Mouse (Mus musculus) kidney, adult 9 months (tissue): ENCODE measurements around the gene Tmem204.

ENCODE experiments used
- DNase-seq: peaks from one replicate; pipeline ENCODE4 v3.0.0; 2022

The Tmem204 gene

GRCm38 (mm10) chr17:25084835-25085385 is 1.5 kb upstream of the Tmem204 start:
- DNase-seq = no peak

- DNase-seq = no peak
These were observed 504 bp downstream of the Tmem204 start for GRCm38 (mm10) chr17:25082887-25083286.

DNA sequence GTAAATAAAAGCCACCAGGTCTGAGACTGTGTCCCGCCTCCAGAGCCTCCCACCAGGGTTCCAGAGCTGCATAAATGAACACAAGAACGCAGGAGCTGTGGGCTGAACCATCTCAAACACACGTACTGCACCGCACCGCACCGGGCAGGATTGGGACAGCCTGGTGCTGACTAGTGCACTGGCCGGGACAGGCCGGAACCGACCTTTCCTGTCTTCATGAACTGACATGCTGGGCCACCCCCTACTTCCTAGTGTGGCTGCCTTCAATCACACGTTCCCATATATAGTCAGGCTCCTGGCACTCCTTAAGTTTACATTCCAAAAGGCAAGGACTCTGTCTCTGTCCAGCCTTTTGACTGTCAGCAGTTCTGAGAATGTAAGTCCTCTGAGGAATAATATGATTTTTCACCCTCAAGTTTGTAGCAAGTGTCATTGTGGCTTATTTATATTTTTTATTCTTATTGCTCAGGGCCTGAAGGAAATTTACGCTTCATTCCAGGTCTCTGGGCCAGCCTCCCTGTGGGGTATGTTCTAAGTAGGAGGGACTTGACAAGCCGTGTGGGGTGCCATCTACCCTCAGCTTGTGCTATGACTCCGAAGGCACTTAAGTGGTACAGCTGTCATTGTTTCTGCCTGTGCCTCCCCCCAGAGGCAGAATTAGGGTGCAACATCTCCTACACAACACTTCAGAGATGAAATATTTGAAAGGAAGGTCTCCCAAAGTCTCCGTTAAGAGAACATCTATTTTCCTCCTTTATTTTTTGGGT is 1.1 kb downstream of the Tmem204 start:
- DNase-seq = peak; percentile 61

- peak; percentile 85 for DNase-seq
These were observed 2.4 kb downstream of the Tmem204 start for GRCm38 (mm10) chr17:25080960-25081381.

GRCm38 (mm10) chr17:25080210-25080609 is 3.2 kb downstream of the Tmem204 start:
- no peak for DNase-seq

DNA sequence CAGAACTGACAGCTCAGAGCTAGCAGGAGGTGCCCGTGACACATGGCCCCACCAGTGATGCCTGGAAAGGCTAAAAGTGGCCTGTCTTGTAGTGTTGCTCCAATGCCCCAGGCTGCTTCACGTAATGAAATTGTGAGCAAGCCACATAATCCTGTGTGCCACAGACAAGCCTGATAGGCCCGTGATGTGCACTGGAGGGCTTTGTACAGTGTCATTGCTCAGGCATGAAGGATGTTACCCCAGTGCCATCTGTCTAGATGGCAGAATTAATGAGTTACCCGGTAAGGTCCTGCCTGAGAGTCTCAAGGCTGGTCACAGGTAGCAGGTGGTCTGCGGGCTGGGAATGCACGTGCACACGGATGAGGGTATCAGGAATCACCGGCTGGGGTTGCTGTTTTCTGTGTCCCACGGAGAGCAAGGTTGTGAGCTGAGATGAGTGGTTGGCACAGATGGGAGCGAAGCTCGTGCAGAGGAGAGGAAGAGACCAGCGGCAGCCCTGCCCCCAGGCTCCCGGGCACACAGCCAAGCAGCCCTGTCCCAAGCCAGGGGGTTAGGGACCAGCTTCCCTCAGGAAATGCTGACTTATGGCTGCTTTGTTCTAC is 5.5 kb downstream of the Tmem204 start:
- peak; percentile 76 for DNase-seq

DNA sequence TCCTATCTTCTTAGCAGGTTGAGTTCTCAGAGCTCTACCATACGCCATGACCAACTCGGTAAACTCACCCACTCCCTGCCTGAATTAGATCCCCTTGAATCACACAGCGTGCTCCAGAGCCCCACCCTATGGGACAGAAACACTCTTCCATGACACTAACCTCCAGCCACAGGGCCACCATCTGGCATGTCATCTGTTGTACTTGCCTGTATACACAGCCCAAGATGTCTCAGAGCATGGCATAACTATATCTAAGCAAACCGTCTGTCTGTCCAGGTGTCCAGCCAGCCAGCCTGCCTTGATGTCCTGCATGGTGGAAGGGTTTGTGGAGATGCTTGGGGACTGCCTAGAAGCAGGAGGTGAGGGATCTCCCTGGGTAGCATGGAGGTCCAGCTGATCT is 6.5 kb downstream of the Tmem204 start:
- DNase-seq = no peak

GRCm38 (mm10) chr17:25068690-25069089 is 14.7 kb downstream of the Tmem204 start:
- peak; percentile 38 for DNase-seq

- DNase-seq = peak; percentile 77
These were observed 15.9 kb downstream of the Tmem204 start for GRCm38 (mm10) chr17:25067442-25067851.

DNA sequence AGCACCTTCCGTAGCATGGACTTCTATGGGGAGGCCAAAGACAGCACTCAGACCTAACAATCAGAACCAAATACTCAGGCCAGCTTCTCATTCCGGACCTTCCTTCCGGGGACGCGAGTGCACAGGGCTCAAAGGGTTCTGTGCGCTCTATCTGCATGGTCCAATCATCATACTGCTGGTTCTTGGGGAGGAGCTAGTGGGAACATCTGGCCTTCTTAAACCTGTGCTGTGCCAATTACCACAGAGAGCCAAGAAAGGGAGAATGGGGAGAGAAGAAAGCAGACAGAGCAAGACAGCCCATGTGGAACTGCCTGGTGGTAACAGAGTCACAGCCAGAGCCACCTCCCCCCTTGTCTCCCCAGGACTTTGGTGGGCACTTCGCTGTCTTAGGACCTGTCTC is 16.8 kb downstream of the Tmem204 start:
- no peak for DNase-seq

- peak; percentile 54 for DNase-seq
These were observed 18.2 kb downstream of the Tmem204 start for GRCm38 (mm10) chr17:25065189-25065588.

DNA sequence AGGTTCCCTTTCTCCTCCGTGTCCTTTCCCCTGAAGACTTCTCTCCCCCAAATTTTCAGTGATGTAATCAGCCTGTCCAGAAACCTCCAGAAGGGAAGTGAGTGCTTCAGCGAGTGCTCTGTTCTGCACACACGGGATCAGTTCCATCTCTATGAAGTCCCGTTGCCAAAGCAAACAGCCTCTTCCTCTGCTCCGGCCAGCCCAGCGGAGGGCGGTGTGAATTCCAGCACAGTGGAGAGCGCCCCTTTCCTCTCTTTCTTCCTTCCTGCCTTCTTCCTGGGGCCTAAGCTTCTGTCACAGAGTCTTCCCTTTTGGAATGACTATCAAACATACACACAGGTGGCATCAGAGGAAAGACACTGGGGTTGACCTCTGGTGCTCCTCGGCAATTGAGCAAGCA is 19.0 kb downstream of the Tmem204 start:
- DNase-seq = peak; percentile 75

DNA sequence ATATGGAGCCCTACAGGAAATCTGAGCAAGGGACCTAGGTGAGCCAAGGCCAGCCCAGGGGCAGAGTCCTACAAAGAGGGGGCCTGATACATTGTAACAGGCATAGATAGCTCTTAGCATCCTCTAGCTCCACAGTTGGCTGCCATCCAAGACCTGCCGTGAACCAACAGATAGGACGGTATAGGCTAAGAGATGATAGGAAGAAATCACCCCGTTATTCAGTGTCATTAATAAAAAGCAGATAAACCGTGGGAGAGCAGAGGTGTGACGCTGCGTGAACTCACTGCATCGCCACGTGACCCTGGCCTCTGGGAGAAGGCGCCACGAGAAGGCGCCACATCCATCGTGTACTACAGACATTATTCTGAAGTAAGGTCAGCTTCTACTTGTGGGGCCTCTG is 19.5 kb downstream of the Tmem204 start:
- DNase-seq = no peak

DNA sequence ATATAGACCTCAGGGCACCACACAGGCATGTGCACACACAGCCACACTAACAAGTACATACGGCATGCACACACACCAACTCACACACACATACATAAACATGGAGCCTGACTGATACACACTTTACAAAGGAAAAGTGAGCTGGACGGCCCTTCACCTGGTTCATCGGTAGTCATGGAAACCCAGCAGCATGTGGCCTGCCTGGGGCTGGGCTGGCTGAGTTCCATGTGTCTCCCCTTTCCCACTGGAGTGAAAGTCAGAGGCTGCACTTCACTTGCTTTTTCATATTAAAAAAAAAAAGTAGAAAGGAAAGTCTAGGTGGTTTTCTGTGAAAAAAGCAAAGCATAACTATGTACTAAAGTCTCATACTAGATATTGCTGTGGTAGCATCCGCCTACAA is 20.1 kb downstream of the Tmem204 start:
- DNase-seq = no peak

- DNase-seq = no peak
These were observed 26.4 kb downstream of the Tmem204 start for GRCm38 (mm10) chr17:25057041-25057440.

DNA sequence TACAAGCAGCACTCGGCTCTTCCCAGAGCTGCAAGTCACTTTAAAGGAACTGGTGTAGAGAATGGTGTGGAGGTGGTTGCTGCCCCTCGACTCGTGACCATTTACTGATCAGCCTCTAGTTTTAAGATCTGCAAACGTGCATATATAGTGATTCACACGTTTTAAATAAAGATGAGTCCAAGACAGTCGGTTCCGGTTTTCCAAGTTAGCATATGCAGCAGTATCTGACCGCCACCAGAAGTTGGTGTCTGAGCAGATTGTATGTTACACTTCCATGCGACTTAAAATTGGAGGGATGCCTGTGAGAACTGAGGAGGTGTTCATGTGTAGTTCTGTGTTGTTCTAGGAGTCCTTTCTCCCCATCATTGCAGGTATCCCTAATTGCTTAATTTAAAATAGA is 30.1 kb downstream of the Tmem204 start:
- DNase-seq = no peak

DNA sequence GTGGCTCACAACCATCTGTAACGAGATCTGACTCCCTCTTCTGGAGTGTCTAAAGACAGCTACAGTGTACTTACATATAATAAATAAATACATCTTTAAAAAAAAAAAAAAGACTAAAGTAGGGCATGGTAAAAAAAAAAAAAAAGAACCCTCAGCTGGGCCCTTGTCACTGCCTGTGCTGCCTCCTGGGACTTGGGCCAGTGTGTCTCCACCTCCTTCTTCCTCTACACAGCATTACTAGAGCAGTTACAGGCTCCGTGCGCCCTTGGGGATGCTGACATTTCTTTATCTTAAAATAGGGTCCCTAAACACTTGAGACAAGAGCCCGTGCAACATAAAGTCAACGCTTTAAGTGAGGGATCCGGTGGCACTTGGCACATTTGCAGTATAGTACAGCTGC is 36.2 kb downstream of the Tmem204 start:
- no peak for DNase-seq

DNA sequence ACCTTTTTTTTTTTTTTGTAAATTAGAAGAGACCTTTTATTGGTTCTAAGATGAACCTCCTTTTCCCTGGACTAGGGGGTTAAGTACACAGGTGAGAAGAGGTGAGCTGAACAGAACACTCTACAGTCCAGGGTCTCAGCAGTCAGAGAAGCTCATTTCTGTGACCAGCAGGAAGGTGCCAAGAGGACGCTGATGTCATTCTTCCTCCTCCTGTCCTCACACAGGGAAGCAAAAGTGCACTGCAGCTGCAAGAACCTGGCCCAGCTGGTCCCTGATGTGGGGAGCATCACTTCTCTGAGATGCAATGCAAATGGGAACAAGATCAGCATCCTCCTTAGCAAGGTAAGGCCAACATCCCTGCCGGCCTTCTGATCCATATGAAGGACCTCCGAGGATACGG is 38.1 kb downstream of the Tmem204 start:
- no peak for DNase-seq

- DNase-seq = no peak
These were observed 38.5 kb downstream of the Tmem204 start for GRCm38 (mm10) chr17:25044879-25045278.

- DNase-seq = no peak
These were observed 47.2 kb downstream of the Tmem204 start for GRCm38 (mm10) chr17:25036183-25036582.

- no peak for DNase-seq
These were observed 66.9 kb downstream of the Tmem204 start for GRCm38 (mm10) chr17:25016292-25017132.

DNA sequence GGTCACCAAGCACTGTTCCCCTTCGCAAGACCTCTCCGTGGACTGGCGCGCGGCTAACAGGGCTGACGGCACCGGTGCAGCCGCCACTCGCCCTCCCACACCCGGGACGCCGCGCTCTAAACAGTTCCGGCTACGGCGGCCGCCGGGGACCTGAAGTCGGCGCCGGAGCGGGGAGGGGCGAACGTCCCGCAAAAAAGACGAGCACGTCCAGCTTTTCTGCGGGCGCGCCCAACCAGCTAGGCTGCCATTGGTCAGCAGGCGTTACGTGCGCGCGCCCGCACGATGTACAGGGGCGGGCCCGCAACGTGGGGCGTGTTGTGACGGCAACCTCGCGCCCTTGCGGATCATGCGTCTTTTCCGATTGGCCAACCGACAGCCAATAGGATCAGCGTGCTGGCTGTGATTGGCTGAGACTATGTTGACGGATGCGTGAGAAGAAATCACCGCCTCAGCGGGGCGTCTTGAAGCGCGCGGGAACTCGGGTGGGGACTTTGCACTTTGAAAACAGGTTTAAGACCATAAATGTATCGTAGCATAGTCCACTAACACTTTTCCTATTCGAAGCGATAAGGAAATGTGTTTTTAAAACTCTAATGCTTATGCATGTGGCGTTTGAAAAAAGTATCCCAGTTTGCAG is 67.6 kb downstream of the Tmem204 start, which contains the start of the genes Cramp1l and Ift140:
Cramp1l (minus strand) TSS at position 134 of the 637 bp plus-strand sequence.
Ift140 (plus strand) TSS at position 431 of the 637 bp plus-strand sequence.
- peak; percentile 100 for DNase-seq
